Mouse (Mus musculus) right cerebral cortex, postnatal 4 days (tissue): ENCODE data around the gene Fndc9.

Source experiments
- DNase-seq: peaks from one replicate; pipeline ENCODE4 v3.0.0-alpha.2; 2022

The Fndc9 gene

DNA sequence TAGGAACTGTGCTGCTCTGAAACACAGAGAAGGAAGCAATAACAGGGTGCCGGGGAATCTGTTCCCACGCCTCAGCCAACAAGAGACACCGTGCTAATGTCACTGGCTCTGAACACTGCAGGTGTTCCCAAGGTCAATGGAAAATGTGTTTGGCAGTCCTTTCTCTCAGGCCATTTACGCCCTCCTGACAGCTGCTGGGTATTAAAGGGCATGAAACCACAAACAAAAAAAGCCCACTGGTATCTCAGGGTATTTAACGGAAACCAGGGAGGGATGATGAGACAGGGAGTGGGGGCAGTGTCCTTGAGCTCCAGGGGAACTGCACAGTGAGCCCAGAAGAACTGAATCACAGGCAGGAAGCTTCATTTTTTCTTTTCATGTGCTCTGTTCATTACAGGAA lies 42.8 kb downstream of the Fndc9 start:
- DNase-seq: no peak

- DNase-seq: no peak
Measured at GRCm38 (mm10) chr11:46278709-46279108, 43.4 kb downstream of the Fndc9 start.

DNA sequence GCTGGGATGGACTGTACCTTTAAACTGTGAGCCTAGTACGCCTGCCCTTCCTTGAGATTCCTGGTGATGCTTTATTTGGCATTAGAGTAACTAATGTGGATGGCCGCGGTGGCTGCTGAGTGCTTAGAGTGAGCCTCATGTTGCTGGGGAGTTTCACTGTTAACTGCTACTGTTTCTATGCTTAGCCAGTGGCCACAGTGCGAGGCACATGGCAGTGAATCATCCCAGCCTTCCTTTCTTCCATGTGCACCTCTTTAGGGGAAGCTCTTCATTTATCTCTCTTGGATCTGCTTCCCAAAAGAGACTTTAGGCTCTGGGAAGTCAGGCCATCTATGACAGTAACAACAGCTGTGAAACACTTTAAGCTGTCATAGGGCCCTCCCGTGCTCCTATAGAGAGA lies 47.3 kb downstream of the Fndc9 start:
- DNase-seq: no peak

DNA sequence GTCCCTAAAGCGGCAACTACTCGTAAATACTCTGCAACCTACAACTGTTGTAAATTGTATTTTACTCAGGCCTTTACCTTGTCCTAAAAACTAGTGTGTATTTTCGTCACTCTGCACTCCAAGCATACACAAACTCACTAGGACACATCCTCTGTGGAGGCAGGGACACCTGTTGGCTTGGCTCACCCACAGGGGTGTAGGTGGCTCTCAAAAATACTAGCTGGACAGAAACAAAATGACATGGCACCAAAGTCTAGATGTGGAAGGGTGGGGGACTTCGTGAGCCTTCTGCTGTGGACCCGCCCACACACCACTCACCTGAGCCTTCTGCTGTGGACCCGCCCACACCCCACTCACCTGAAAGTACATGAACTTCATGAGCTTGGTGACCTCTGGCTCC lies 48.5 kb downstream of the Fndc9 start:
- no peak for DNase-seq

GRCm38 (mm10) chr11:46286803-46287202 lies 51.5 kb downstream of the Fndc9 start:
- DNase-seq: no peak

DNA sequence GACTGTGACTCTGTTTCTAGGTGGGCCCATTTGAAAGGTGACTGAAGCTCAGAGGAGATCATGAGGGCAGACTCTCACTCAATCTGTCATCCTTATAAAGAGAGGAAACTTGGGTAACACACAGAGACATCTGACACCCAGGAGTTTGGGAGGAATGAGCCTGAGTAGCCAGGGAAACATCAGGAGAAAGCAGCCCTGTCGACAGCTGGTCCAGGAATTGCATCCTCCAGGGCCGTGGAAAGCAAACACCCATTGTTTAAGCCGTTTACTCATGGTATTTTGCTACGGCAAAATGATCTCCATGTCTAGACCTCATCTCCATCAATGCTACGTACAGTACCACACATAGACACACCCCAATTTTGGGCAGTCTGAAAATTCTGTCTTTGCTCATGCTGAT lies 52.8 kb downstream of the Fndc9 start:
- DNase-seq: no peak

GRCm38 (mm10) chr11:46289022-46289421 lies 53.7 kb downstream of the Fndc9 start:
- no peak for DNase-seq
